Mouse (Mus musculus): ENCODE results near the gene Ccdc154. TPM values are rescaled to one million over a fixed set of nuclear protein-coding genes. Genes with fewer than 3 reads are reported as not detected.

The Ccdc154 gene
- total RNA-seq, 2 experiments from 2014 or later, result 0.48 TPM; not detected in 1

DNA sequence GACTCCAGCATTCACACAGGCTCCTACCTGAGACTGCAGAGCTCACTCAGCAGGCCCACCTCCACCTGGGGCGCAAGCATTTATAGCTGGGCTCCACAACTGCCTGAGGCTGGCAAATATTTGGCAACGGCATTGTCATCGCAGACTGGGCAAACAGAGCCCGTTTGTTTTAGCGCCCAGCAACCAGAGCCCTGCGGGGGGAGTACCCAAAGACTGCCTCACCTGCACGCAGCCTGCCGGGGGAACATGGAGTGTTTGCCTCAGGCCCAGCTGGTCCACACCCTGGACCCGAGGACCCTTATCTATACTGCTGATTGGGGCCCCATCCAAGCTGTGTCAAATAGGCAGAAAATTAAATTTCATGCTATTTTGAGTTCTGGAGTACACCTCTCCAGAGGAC is 13.2 kb downstream of the Ccdc154 start, which contains the start of gene Gm38655:
TSS of gene Gm38655 (minus strand) at position 61 of the 400 bp plus-strand sequence.
- intact Hi-C loops (cut with DNase I), result no loop called here
- DNase-seq (ENCODE audit: low spot score in 2 of 2), result no peak

DNA sequence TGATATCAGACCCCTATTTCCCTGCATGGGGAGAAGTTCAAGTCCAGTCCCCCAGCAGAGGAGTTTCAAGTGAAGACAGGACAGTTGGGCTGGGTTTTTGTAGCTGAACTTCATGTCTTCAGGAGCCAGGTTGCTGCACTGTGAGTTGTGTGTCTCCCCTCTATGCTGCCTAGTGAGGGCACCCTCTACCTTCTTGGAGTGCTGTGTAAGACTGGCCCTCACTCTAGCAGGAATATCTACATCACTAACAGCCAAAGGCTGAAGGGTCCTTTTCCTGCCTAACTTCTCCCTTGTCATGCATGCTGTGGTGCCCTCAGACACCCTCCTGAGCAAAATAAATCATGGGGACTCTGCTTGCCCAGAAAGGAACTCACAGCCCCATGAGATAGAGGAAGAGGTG is 21.0 kb downstream of the Ccdc154 start:
- intact Hi-C loops (cut with DNase I), result loop anchor here (5.0 kb wide), 1 partner anchor 46 kb away; no protein-coding TSS in a partner anchor
- no peak for DNase-seq (ENCODE audit: low spot score in 2 of 2)

DNA sequence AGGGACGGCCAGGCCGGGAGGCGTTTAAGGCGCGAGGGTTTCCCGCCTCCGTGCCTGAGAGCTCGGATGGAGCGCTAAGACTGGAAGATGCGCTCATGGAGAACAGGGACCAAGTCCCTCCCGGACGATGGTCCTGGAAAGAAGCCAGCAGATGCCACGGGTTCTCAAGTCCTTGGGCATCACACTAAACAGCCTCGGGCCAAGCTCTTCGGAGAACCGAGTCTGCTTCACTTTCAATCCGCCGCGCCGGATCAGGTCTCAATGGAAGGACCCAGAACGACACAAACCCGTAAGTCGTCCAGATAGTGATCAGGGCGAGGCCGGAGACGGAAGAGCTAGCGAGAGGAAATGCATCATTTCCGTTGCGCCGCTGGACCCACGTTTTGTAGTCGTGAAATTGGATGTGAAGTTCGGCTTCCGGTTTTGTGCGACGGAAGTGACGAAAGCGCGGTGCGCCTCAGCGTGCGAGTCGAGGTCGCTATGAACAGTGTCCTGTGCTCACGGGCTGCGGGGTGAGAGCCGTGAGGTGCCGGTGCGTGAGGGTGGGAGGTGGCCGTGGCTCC is 21.9 kb downstream of the Ccdc154 start, which contains the start of gene BC003965:
TSS of gene BC003965 (plus strand) at position 426 of the 563 bp plus-strand sequence.
- intact Hi-C loops (cut with DNase I), result loop anchor here (2.0 to 5.0 kb wide), 2 partner anchors 47 to 89 kb away; no protein-coding TSS in a partner anchor
- peak; percentile 98 to 99 for DNase-seq (ENCODE audit: low spot score in 2 of 2)

DNA sequence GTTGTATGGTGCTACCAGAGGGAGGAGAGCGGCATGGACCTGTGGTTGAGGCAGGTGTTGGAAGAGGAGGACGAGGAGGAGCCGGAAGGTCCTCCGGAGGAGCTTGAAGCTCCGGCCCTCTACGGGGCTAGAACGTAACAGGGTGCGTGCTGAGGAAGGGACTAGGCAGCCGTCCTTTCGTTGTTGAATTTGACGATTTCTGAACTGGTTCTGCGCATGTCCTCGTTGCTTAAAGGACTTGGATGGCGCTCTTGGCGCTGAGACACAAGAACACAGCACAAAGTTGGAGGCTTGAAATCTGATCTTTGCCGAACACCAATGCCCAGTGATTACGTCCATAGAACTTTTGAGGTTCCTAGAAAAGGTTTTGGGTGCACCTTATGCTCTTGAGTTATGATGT is 22.7 kb downstream of the Ccdc154 start:
- DNase-seq (ENCODE audit: low spot score in 2 of 2), result no peak
- intact Hi-C loops (cut with DNase I), result loop anchor here (2.0 to 5.0 kb wide), 2 partner anchors 48 to 88 kb away; no protein-coding TSS in a partner anchor

DNA sequence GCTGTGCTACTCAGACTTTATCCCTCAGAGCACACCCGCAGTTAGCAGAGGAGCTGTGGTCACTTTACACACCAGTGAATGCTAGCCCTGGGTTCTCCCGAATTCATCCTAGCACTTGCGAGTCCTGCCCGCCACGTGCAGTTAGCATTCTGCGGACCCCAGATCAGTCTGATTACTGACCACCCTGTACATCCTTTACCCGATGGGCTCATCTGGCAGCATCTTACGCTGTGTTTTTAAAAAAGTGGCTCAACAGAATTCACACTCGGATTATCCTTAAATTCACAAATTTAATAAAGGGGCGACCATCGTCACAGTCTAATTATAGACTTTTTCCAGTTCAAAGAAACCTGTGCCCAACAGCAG is 25.5 kb downstream of the Ccdc154 start:
- no peak for DNase-seq (ENCODE audit: low spot score in 2 of 2)
- intact Hi-C loops (cut with DNase I), result no loop called here

DNA sequence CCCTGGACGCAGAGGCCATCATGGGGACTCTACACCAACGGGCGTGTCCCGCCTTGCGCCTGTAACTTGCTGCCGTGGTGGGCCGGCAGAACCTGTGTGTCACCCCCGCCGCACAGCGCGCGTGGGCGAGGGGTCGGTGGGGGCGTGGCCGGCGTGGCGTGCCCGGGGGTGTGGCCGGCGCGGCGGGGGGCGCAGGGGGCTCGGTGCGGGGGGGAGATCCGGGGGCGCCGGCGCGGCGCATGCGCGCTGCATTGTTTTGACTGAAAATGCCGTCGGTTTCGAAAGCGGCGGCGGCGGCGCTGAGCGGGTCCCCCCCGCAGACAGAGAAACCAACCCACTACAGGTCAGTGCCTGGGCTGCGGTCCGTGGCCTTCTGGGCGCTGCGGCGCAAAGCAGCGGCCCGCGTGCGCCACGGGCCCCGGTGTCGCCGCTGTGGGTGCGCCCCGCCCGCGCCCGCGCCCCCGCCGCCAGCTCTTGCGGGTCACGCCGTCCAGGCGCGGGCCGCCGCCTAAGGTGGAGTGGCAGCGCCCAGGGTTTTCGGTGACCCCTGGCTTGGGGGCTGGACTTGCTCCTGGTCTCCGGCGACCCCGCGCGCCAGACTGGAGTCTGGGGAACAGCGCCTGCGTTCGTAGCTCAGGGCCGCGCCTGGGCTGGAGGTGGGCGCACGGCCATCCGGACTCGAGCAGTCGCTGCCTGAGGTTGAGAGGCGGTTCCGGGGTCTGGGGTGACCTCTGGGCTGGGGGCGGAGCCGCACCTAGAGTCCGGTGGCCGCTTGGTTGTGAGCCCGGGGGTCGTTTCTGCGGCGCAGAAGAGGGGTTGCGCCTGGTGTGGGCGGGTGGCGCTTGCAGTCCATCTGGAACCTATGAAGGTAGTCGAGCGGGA is 26.1 kb downstream of the Ccdc154 start, which contains the start of gene Unkl:
TSS of gene Unkl (plus strand) at position 248 of the 882 bp plus-strand sequence.
- intact Hi-C loops (cut with DNase I), result no loop called here

DNA sequence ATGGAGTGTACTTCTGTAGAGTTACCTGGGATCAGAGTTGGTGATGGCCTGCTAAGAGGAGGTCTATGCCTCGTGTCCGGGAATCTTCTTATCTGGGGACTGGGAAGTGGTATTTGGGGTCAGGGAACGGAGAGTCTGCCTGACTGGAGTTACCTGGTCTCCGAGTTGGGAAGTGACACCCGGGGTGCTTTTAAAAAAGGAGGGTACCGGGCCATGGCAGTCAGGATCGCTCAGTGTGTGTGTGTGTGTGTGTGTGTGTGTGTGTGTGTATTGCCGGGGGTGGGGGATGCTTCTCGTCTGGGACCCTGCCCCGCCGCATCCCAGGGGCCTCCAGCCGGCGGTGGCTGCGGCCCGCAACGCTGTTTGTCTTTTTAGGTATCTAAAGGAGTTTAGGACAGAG is 26.8 kb downstream of the Ccdc154 start:
- peak in 1 of 2 experiments; percentile 10 for DNase-seq (ENCODE audit: low spot score in 2 of 2)
- intact Hi-C loops (cut with DNase I), result no loop called here

More for the DNA sequence above, 26.1 kb downstream of the Ccdc154 start, which contains the start of gene Unkl:
- DNase-seq (ENCODE audit: low spot score in 2 of 2), result peak; percentile 72 to 79

DNA sequence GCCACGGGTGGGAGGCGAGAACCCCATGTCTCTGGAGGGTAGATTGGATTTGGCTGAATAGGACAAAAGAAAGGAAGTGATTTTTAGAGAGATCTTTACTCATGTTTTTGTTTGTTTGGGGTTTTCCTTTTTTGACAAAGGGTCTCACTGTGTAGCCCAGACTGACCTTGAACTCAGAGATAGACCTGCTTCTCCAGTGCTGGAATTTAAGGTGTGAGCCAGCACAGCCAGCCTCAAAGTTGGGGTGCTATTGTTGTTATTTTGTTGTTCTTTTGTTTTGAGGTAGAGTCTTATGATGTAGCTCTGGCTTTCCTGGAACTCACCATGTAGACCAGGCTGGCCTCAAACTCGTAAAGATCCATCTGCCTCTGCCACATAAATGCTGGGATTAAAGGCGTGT is 40.1 kb downstream of the Ccdc154 start:
- DNase-seq (ENCODE audit: low spot score in 2 of 2), result no peak
- intact Hi-C loops (cut with DNase I), result no loop called here

DNA sequence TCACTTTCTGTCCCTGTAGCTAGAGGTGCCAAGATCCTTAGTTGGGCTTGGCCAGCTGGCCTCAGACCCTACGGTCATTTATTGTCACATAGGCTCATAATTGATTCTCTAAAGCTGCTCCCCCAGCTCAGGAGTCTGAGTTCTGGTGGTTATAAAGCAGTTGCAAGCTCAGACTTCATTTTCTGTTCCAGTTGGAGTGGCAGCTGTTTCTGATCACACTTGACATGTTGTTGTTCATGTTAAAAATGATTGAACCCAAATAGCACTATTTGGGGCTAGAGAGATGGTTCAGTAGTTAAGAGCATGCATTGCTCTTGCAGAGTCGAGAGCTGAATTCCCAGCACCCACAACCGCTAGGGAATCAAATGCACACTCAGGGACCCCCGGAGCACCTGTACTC is 47.7 kb downstream of the Ccdc154 start:
- intact Hi-C loops (cut with DNase I), result no loop called here
- DNase-seq (ENCODE audit: low spot score in 2 of 2), result no peak

DNA sequence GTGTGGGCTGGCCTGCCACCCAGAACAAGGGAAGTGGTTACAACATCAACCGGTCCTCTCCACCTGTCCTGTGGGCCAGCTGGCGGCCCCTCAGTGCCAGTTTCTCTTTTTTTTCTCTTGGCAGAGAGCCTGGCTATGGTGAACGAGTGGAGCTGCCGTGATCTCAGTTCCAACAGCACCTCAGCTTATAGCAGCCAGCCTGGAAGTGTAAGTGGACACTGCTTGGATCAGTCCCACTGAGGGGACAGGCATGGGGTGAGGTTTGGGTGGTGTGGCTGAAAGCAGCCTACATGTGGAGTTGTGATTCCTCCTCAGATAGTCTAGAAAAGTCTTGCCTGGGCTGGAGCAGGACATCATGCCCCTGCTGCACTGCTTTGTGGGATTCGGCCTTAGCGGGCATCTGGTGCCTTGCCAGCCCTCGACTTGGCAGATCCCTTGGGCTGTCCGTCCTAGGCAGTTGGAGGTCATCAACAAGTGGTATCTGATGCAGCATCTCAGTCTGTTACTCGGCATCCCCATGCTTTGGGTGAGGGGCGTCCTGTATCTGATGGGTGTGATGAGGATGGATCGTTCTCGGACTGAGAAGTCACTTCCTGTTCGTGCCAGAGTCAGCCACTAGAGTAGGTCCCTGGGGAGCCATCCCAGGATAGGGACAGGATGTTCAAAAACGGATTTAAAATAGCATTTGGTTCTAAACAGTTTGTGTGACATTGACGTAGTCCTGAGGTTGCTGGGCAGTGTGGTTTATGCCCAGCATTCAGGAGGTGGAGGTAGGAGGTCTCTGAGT is 48.6 kb downstream of the Ccdc154 start:
- no peak for DNase-seq (ENCODE audit: low spot score in 2 of 2)
- intact Hi-C loops (cut with DNase I), result no loop called here

DNA sequence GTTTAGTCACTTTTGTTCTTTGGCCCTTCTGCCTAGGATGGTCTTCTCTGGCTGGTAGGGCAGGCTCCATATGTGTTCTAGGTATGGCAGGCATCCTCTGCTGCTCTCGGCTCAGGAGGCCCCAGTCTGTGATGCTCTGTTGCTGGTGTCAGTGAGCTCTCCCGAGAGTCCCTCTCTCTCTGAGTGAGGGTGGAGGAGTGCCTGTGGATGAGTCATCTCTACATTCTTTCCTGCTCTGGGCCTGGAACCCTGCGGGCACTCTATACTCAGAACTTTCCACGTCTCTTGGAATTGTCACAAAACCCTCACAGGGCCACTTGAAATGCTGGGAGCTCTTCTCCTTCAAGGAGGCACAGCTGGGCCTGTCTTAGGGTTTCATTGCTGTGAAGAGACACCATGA is 49.4 kb downstream of the Ccdc154 start:
- DNase-seq (ENCODE audit: low spot score in 2 of 2), result no peak
- intact Hi-C loops (cut with DNase I), result no loop called here

DNA sequence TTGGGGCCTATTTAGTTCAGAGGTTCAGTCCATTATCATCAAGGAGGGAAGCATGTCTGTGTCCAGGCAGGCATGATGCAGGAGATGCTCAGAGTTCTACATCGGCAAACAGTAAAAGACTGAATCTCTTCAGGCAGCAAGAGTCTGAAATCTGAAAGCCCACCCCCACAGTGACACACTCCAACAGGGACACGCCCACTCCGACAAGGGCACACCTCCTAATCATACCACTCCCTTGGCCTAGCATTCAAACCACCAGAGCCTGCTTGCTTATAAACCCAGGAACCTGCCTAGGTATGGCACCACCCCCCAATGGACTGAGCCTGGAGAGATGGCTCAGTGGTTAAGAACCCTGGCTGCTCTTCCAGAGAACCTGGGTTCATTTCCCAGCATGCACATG is 53.2 kb downstream of the Ccdc154 start:
- intact Hi-C loops (cut with DNase I), result no loop called here
- DNase-seq (ENCODE audit: low spot score in 2 of 2), result no peak

DNA sequence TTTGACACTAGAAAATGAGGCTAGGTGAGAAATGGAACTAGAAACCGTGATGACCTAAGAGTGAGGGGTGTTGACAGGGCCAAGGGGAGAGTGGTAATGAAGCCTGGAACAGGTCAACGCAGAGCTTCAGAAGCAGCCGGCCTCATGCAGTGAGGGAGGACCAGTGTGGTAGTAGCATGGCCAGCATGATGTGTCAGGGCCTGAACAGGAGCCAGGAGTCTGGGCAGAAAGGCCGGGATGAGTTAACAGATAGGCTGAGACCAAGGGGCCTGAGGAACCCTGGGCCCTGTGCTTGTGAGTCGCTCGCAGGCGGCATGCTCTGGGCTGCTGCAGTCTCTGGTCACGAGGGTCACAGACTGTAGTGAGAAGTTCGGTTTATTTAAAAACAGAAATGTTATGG is 56.7 kb downstream of the Ccdc154 start:
- intact Hi-C loops (cut with DNase I), result no loop called here
- DNase-seq (ENCODE audit: low spot score in 2 of 2), result no peak

DNA sequence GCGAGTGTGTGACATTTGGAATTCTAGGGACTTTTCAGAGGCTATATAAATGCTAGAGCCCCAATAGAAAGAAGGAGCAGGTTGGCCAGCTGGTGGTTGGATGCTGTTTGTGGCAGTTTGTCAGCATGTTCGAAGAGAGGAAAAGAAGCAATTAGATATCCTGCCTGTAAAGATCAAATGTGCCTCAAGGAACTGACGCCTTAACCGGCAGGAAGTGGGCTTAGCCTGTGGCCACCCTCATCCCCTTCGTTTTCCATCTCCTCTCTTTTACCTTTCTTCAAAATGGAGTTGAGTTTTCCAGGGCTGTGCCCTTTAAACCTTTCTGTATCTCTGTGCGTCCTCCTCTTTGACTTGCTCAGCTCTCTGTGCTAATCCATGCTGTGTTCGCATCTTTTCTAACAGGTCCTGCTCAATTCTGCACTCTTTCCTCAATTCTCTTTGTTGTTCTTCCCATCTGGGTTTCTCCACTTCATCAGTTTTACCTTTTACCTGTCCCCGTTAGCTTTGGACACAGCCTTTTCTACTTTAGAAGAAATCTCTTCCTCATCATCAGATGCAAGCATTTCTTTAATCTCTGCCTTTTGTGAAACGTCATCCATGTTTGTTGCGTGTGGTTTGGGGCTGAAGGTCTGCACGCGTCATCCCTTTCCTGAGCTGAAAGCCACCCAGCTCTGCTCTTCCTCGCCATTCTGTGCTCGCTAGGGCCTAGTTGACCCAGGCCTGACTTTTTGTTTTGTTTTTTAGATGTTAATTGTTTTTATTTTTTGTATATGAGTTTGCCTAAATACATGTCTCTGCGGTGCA is 57.4 kb downstream of the Ccdc154 start:
- DNase-seq (ENCODE audit: low spot score in 2 of 2), result no peak
- intact Hi-C loops (cut with DNase I), result no loop called here

DNA sequence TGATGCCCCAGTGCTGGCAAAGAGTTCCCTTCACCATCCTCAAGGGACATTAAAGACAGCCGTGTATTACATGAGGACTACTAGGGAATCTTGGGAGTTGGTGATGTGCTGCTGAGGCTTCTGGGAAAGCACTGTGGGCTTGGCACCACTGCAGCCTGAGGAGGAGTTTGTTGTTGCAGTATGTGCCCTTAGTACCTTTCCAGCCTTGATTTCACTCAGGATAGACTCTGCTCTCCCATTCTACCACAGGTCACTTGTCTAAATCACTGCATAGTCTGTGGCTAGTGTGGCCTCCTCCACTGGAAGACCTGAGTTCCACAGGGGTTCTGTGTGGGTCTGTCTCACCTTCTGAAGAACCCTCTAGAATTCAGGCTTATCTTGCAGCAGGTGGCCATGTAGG is 58.5 kb downstream of the Ccdc154 start:
- intact Hi-C loops (cut with DNase I), result no loop called here
- DNase-seq (ENCODE audit: low spot score in 2 of 2), result no peak

Data from left cerebral cortex, postnatal 36 days (tissue).